Mouse (Mus musculus): ENCODE measurements at regions not wholly inside any gene's neighbourhood (a gene's known extent, or its start where the extent isn't known, plus 50 kb on each side); places are given as distances from the start of the nearest gene placed in this dataset.

DNA sequence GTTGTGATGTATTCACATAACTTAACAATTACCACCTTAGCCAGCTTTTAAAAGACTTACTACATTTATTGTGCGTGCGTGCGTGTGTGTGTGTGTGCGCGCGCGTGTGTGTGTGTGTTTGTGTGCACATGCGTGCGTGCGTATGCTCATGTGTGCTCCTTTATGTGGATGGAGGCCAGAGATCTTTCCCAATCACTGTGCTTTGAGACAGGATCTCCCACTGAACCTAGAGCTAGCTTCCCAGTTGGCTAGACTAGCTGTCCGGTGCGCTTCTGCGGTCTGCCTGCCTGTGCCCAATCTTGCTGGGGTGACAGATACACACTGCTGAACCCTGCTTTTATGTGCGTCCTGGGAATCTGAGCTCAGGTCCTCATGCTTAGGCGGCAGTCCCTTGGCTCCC is 50.1 kb upstream of the Arhgap29 start:
- ATAC-seq (ENCODE audit: extremely low read depth, insufficient number of reproducible peaks, low FRiP score, poor library complexity, severe bottlenecking): no peak

DNA sequence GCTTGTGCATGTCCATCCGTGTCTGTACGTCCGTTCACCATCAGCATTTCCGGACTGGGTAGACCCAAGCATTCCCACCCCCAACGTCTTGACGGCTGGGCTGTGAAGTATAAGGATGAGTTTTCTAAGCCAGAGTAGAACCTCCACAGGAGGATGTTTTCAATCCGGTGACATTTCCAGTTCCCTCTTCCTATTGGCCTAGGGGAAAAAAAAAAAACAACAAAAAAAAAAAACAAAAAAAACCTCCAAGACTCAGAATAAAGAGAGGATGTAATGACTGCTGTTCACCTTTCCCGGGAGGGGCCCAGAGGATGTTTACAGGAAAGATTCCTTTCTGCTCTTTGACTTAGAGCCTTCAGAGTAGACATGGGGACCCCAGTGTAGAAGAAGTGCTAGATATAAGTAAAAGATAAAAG is 51.9 kb upstream of the Arhgap29 start:
- no peak for ATAC-seq (ENCODE audit: extremely low read depth, insufficient number of reproducible peaks, low FRiP score, poor library complexity, severe bottlenecking)

GRCm38 (mm10) chr3:121897821-121898574 is 54.3 kb upstream of the Arhgap29 start:
- ATAC-seq (ENCODE audit: extremely low read depth, insufficient number of reproducible peaks, low FRiP score, poor library complexity, severe bottlenecking): no peak

GRCm38 (mm10) chr3:121893606-121894005 is 58.7 kb upstream of the Arhgap29 start:
- no peak for ATAC-seq (ENCODE audit: extremely low read depth, insufficient number of reproducible peaks, low FRiP score, poor library complexity, severe bottlenecking)

- no peak for ATAC-seq (ENCODE audit: extremely low read depth, insufficient number of reproducible peaks, low FRiP score, poor library complexity, severe bottlenecking)
Measured at GRCm38 (mm10) chr3:121892675-121893074, 59.7 kb upstream of the Arhgap29 start.

DNA sequence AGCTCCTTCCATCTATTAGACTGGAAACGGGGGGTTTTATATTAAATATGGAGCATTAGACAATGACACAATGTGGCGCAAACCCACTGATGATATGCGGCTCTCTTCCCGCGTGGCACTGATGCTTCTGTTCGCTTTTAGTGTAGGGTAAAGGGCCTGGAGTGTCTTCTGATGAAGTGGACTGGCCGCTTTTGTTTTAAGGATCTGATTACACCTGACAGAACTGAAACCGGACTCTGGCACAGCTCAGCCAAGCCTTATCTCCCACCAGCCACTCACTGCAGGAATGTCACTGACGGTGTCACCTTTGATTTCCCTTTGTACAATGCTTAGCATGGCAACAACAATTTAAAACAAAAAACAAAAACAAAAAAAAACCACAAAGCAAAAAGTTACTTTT is 61.0 kb upstream of the Arhgap29 start:
- no peak for ATAC-seq (ENCODE audit: extremely low read depth, insufficient number of reproducible peaks, low FRiP score, poor library complexity, severe bottlenecking)

DNA sequence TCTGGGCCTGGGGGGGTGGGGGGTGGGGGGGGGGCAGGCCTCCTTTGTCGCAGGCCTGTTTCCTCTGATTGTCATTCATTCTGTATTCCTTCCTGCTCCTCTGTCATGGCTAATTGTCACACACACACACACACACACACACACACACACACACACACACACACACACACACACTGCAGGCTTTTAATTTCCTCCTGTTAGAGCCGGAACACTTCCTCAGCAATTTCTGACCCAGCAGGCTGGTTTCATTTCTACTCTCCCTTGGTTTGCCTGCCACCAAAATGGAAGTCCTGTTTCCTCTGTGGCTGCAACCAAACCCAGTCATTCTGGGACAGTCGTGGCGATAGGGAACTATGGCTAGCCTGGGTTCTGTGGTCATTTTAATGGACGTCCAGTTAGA is 61.8 kb upstream of the Arhgap29 start:
- ATAC-seq (ENCODE audit: extremely low read depth, insufficient number of reproducible peaks, low FRiP score, poor library complexity, severe bottlenecking): no peak

DNA sequence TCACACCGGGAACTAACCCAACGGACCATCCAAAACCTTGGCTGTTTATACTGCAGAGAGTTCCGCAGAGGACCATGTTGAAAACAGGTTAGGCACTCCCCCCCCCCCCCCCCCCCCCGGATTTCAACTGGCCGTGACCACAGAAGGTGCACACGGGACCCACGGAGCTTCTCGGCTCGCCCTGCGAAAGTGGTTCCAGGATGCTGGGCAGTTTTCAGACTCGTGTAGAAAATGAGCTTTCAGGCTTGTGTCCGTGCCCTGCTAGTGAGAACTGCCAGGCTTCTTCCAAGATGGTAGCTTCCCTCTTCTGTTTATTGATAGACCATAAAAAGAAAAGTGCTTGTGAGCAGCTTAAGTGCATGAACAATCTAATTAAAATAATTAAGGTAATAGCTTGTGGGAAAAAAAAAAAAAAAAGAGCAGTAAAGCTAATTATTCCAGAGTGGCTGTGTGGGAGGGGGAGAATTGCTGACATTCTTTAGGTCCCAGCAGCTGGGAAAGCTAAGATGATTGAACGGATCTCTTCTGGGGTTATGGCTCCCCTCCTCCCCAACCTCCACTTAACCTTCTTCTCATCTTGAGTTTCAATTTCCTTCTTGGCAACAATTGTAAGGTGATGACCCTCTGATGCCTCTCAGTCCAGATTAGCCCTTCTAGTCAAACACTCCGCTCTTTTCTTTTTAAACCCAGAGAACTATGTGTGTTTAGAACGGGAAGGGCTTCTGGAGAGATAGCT is 65.3 kb upstream of the Arhgap29 start:
- no peak for ATAC-seq (ENCODE audit: extremely low read depth, insufficient number of reproducible peaks, low FRiP score, poor library complexity, severe bottlenecking)

GRCm38 (mm10) chr3:121886309-121886708 is 66.0 kb upstream of the Arhgap29 start:
- no peak for ATAC-seq (ENCODE audit: extremely low read depth, insufficient number of reproducible peaks, low FRiP score, poor library complexity, severe bottlenecking)

- no peak for ATAC-seq (ENCODE audit: extremely low read depth, insufficient number of reproducible peaks, low FRiP score, poor library complexity, severe bottlenecking)
Measured at GRCm38 (mm10) chr3:121885265-121886178, 66.8 kb upstream of the Arhgap29 start.

DNA sequence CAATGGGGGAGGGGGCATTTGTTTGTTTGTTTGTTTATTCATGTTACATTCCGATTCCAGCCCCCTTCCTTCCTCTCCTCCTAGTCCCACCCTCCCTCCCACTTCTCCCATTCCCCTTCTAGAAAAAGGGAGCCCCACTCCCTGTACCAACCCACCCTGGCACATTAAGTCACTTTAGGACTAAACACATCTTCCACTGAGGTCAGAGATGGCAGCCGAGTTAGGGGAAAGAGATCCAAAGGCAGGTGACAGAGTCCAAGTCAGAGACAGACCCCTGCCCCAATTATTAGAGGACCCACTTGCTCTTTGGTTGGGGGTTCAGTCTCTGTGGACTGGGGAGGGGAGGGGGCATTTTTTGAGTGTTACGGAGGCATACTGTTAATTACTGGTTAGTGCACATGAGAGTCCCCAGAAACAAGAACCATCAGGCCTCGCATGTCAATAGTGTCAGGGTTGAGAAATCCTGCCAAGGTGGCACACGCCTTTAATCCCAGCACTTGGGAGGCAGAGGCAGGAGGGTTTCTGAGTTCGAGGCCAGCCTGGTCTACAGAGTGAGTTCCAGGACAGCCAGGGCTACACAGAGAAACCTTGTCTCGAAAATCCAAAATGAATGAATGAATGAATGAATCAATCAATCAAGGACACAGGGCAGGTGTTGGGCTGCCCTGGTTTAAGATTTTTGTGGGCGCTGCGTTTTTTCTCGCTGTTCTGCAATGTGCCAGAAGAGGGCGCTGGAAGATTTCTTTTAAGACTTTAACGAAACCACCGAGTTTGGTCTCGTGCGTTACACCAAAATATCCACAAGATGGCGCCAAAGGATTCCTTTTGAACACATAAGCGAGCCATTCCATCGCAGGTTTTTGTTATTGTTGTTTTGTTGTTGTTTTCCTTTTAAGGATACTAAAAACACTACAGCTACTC is 67.8 kb upstream of the Arhgap29 start:
- ATAC-seq (ENCODE audit: extremely low read depth, insufficient number of reproducible peaks, low FRiP score, poor library complexity, severe bottlenecking): peak; percentile 96

DNA sequence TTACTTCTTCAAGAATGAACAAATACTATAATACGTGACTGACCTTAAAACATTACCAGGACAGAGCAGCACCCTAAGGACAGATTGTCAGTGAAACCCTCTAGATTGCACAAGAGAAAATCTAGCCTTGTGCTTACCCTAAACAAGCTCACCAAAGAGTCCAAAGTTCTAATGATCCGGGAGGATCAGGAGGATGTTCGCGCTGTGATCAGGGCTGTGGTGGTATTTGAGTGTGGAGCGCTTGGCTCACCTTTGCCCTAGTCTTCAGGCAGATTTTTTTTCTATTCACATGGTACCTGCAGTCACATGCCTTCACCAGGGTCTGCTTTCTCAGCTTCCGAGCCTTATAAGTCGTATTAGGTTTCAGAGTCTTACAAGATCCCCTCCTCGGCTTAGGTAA is 65.3 kb upstream of the Abcd3 start:
- ATAC-seq (ENCODE audit: extremely low read depth, insufficient number of reproducible peaks, low FRiP score, poor library complexity, severe bottlenecking): no peak

DNA sequence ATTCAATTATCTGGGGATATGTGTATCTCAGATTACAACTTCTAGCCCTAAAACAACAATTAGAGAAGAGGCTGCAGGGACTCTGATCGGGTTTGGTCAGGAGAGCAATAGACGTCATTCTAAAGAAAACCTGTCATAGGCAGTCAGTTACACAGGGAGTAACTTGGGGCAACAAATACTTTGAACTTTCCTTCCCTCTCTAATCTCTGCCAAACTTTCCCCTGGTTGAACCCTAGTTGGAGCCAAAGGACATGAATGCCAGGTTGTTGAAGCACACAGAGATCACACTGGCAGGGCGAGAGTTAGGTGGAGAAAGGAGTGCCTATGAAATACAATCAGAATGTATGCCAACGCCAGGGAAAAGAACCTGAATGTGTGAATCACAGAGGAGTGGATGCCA is 60.0 kb upstream of the Abcd3 start:
- ATAC-seq (ENCODE audit: extremely low read depth, insufficient number of reproducible peaks, low FRiP score, poor library complexity, severe bottlenecking): no peak

- ATAC-seq (ENCODE audit: extremely low read depth, insufficient number of reproducible peaks, low FRiP score, poor library complexity, severe bottlenecking): no peak
Measured at GRCm38 (mm10) chr3:121874576-121874975, 59.5 kb upstream of the Abcd3 start.

DNA sequence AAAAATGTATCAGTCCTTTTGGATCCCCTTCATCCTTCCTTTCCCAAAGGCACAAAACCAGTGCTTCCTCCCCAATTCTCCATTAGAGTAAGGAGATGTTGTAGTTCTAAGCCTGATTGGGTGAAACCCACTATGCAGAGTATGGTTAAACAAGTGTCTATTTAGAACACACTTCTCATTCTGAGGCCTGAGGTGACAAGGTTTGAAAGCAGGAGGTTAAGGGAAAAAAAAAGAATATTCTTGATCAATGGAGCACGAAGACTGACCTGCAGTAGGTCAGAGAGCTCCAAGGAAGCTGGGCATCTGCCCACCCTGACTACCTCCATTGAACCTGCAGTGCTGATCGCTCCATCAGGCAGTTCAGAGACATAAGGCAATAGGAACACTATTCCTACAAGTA is 58.5 kb upstream of the Abcd3 start:
- ATAC-seq (ENCODE audit: extremely low read depth, insufficient number of reproducible peaks, low FRiP score, poor library complexity, severe bottlenecking): no peak

DNA sequence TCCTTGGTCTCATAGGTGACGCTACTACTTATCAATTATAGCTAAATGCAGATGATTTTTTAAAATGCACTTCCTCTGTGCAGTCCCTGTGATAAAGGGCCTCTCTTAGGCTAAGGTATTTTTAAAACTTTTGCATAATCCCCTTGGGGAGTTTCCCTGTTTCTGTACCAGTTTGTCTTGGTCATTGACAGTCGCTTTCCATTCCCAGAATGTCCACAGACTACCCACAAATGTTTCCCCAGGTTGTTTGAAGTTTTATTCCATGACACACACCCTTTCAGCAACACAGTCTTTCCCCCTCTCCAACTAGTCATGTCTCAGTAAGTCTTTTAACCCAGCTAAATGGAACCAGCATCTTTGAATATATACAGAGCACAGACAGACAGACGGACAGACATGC is 57.6 kb upstream of the Abcd3 start:
- no peak for ATAC-seq (ENCODE audit: extremely low read depth, insufficient number of reproducible peaks, low FRiP score, poor library complexity, severe bottlenecking)

DNA sequence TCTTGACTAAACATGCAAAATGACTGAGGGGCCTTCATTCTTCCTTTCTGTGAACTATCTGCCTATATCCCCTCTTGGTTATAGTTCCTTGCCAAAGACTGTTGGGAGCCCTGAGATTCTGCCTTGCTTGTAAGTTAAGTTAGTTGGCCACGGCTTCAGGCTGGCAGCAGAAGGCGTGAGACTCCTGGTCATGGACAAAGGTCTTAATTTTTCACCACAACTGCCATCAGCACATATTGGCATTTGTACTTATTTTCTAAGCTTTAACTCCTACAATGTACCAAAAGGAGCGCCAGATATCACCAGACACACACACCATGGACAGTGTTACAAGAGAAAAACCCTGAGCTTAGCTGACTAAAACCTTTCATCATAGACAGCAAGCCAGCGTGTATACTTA is 56.7 kb upstream of the Abcd3 start:
- no peak for ATAC-seq (ENCODE audit: extremely low read depth, insufficient number of reproducible peaks, low FRiP score, poor library complexity, severe bottlenecking)

DNA sequence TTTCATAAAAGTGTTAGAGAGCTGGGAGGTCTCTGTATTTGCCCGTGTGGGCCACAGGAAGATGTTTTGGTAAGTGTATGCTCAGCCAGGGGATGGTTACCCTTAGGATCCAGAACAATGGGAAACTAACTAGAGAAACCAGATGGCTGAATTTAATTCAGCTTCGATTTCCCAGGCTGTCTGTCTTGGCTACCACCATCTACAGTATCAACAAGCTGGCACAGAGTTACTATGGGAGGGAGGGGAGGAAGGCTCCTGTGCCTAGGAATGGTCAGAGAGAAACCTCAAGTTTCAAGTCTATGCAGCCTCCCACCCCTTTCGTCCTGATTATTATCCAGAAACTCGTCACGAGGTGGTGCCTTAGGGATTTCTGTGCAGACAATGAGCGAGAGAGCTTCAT is 55.6 kb upstream of the Abcd3 start:
- ATAC-seq (ENCODE audit: extremely low read depth, insufficient number of reproducible peaks, low FRiP score, poor library complexity, severe bottlenecking): no peak

GRCm38 (mm10) chr3:121869694-121870093 is 54.6 kb upstream of the Abcd3 start:
- ATAC-seq (ENCODE audit: extremely low read depth, insufficient number of reproducible peaks, low FRiP score, poor library complexity, severe bottlenecking): no peak

Measured in neutrophil, adult 5-6 weeks (primary cell).